Mouse (Mus musculus): ENCODE data around the gene Ace3.

The Ace3 gene

GRCm38 (mm10) chr11:105994375-105994774 lies at the start of gene Ace3:
TSS of gene Ace3 (plus strand) at chr11:105994675.
- DNase-seq (ENCODE audit: low spot score), result no peak

GRCm38 (mm10) chr11:105944770-105945672 lies 49.5 kb upstream of the Ace3 start:
- DNase-seq (ENCODE audit: low spot score), result peak; percentile 91

- peak; percentile 56 for DNase-seq (ENCODE audit: low spot score)
These were observed 47.8 kb upstream of the Ace3 start for GRCm38 (mm10) chr11:105946694-105947154.

GRCm38 (mm10) chr11:105948255-105948654 lies 46.2 kb upstream of the Ace3 start:
- no peak for DNase-seq (ENCODE audit: low spot score)

GRCm38 (mm10) chr11:105950519-105950918 lies 44.0 kb upstream of the Ace3 start:
- no peak for DNase-seq (ENCODE audit: low spot score)

- DNase-seq (ENCODE audit: low spot score), result no peak
These were observed 42.9 kb upstream of the Ace3 start for GRCm38 (mm10) chr11:105951601-105952044.

GRCm38 (mm10) chr11:105952111-105952510 lies 42.4 kb upstream of the Ace3 start:
- no peak for DNase-seq (ENCODE audit: low spot score)

GRCm38 (mm10) chr11:105952911-105953386 lies 41.5 kb upstream of the Ace3 start, which contains the start of gene Cyb561:
TSS of gene Cyb561 (minus strand) at chr11:105953336.
- no peak for DNase-seq (ENCODE audit: low spot score)

GRCm38 (mm10) chr11:105953402-105953801 lies 41.1 kb upstream of the Ace3 start:
- peak; percentile 57 for DNase-seq (ENCODE audit: low spot score)

- no peak for DNase-seq (ENCODE audit: low spot score)
These were observed 38.6 kb upstream of the Ace3 start for GRCm38 (mm10) chr11:105955815-105956430.

GRCm38 (mm10) chr11:105957501-105957900 lies 37.0 kb upstream of the Ace3 start:
- DNase-seq (ENCODE audit: low spot score), result peak; percentile 44

GRCm38 (mm10) chr11:105958566-105958965 lies 35.9 kb upstream of the Ace3 start:
- DNase-seq (ENCODE audit: low spot score), result no peak

GRCm38 (mm10) chr11:105959355-105959754 lies 35.1 kb upstream of the Ace3 start:
- peak; percentile 57 for DNase-seq (ENCODE audit: low spot score)

- no peak for DNase-seq (ENCODE audit: low spot score)
These were observed 29.8 kb upstream of the Ace3 start for GRCm38 (mm10) chr11:105964691-105965090.

- DNase-seq (ENCODE audit: low spot score), result no peak
These were observed 28.2 kb upstream of the Ace3 start for GRCm38 (mm10) chr11:105966288-105966687.

GRCm38 (mm10) chr11:105967741-105968574 lies 26.5 kb upstream of the Ace3 start, which contains the start of gene Ace:
TSS of gene Ace (plus strand) at chr11:105967945.
- DNase-seq (ENCODE audit: low spot score), result peak; percentile 66

- DNase-seq (ENCODE audit: low spot score), result no peak
These were observed 25.5 kb upstream of the Ace3 start for GRCm38 (mm10) chr11:105968948-105969347.

- DNase-seq (ENCODE audit: low spot score), result peak; percentile 81
These were observed 25.0 kb upstream of the Ace3 start for GRCm38 (mm10) chr11:105969516-105969915.

- DNase-seq (ENCODE audit: low spot score), result no peak
These were observed 19.9 kb upstream of the Ace3 start for GRCm38 (mm10) chr11:105974593-105974992.

GRCm38 (mm10) chr11:105975050-105975449 lies 19.4 kb upstream of the Ace3 start:
- no peak for DNase-seq (ENCODE audit: low spot score)

GRCm38 (mm10) chr11:105975636-105976035 lies 18.8 kb upstream of the Ace3 start:
- DNase-seq (ENCODE audit: low spot score), result no peak

GRCm38 (mm10) chr11:105978232-105978631 lies 16.2 kb upstream of the Ace3 start:
- DNase-seq (ENCODE audit: low spot score), result no peak

Measured in lung, postnatal 25 days (tissue).